Mouse (Mus musculus) MEL-GATA-1-ER (cell line): ENCODE results near the gene Cenpm.
"Not testable (repeated sequence)": the region's sequence is repeated elsewhere in the genome, so short reads cannot be mapped to it uniquely, and the experiment has no call there.

Experiments
- DNase-seq: peaks from one replicate; pipeline ENCODE4 v3.0.0-alpha.2; 2012; ENCODE audit warnings: low read depth; ENCODE audit errors: extremely low read depth

Gene Cenpm

GRCm38 (mm10) chr15:82244115-82244804 is at the start of gene Cenpm:
Gene Cenpm, minus strand, starts transcription at chr15:82244748.
- DNase-seq: peak; percentile 67

GRCm38 (mm10) chr15:82294059-82294458 is 49.5 kb upstream of the Cenpm start:
- DNase-seq: no peak

GRCm38 (mm10) chr15:82293271-82293711 is 48.7 kb upstream of the Cenpm start:
- no peak for DNase-seq

- no peak for DNase-seq
Measured at GRCm38 (mm10) chr15:82292851-82293250, 48.3 kb upstream of the Cenpm start.

GRCm38 (mm10) chr15:82290252-82290651 is 45.7 kb upstream of the Cenpm start:
- no peak for DNase-seq

- DNase-seq: peak; percentile 31
Measured at GRCm38 (mm10) chr15:82286157-82286556, 41.6 kb upstream of the Cenpm start.

GRCm38 (mm10) chr15:82280638-82281037 is 36.1 kb upstream of the Cenpm start:
- no peak for DNase-seq

- DNase-seq: no peak
Measured at GRCm38 (mm10) chr15:82277591-82277990, 33.0 kb upstream of the Cenpm start.

GRCm38 (mm10) chr15:82274927-82275901 is 30.7 kb upstream of the Cenpm start:
- no peak for DNase-seq

- DNase-seq: no peak
Measured at GRCm38 (mm10) chr15:82274593-82274926, 30.0 kb upstream of the Cenpm start, which contains the start of gene Sept3. Gene Sept3, plus strand, starts transcription at chr15:82274893.

- DNase-seq: no peak
Measured at GRCm38 (mm10) chr15:82272295-82272694, 27.7 kb upstream of the Cenpm start.

- no peak for DNase-seq
Measured at GRCm38 (mm10) chr15:82271201-82271600, 26.7 kb upstream of the Cenpm start.

GRCm38 (mm10) chr15:82268783-82269182 is 24.2 kb upstream of the Cenpm start:
- DNase-seq: no peak

- DNase-seq: no peak
Measured at GRCm38 (mm10) chr15:82268185-82268584, 23.6 kb upstream of the Cenpm start.

GRCm38 (mm10) chr15:82266356-82266755 is 21.8 kb upstream of the Cenpm start:
- DNase-seq: no peak

GRCm38 (mm10) chr15:82259510-82259909 is 15.0 kb upstream of the Cenpm start:
- peak; percentile 37 for DNase-seq

- no peak for DNase-seq
Measured at GRCm38 (mm10) chr15:82255944-82256383, 11.4 kb upstream of the Cenpm start.

- DNase-seq: no peak
Measured at GRCm38 (mm10) chr15:82255248-82255647, 10.7 kb upstream of the Cenpm start.

- DNase-seq: no peak
Measured at GRCm38 (mm10) chr15:82252097-82252496, 7.5 kb upstream of the Cenpm start, which contains the start of gene 1500009C09Rik. Gene 1500009C09Rik, plus strand, starts transcription at chr15:82252397.

GRCm38 (mm10) chr15:82251579-82251978 is 7.0 kb upstream of the Cenpm start:
- no peak for DNase-seq

GRCm38 (mm10) chr15:82247131-82247776 is 2.7 kb upstream of the Cenpm start:
- DNase-seq: no peak

GRCm38 (mm10) chr15:82244805-82245161 is 235 bp upstream of the Cenpm start:
- not testable (repeated sequence) for DNase-seq
